Mouse (Mus musculus): ENCODE results near the gene Rgn. TPM values are rescaled to one million over a fixed set of nuclear protein-coding genes. Genes with fewer than 3 reads are reported as not detected.

The Rgn gene
- total RNA-seq (2014; rRNA removed) (0.11 and 0.19 TPM in 2 replicates), polyA plus RNA-seq (2015; fragmentation: Nextera tagmentation; extraction: Ambion mirVana) (0.83 and 1.1 TPM in 2 replicates)

- ATAC-seq (ENCODE audit: low FRiP score) (no peak), DNase-seq (ENCODE audit: low spot score) (no peak)
- Histone ChIP-seq H3K36me3 (ENCODE audit: insufficient read depth, low read length) (no peaks in the 10 kb centered on the region), H3K9me3 (ENCODE audit: low read length) (no peaks in the 10 kb centered on the region), H3K27ac (ENCODE audit: low read depth, low read length) (no peak within 1 kb of the TSS), H3K27me3 (ENCODE audit: insufficient read depth, low read length) (no peaks in the 10 kb centered on the region), H3K4me1 (ENCODE audit: insufficient read depth, low read length) (no peaks in the 10 kb centered on the region), H3K9ac (replicated peaks; ENCODE audit: low read length, poor library complexity, severe bottlenecking) (no peak within 1 kb of the TSS; the same call in 1 of the 2 replicates), H3K4me2 (ENCODE audit: low read depth, low read length, poor library complexity, severe bottlenecking) (peak within 1 kb of the TSS; percentile 61; the same call in 1 of the 2 replicates), H3K4me3 (ENCODE audit: low read depth, low read length) (peak within 1 kb of the TSS; percentile 32)
- WGBS, result 74% methylated on average over 3 of the region's 3 CpGs
- no peak for TF ChIP-seq CTCF (IDR thresholded peaks at IDR 0.05)
Measured at GRCm38 (mm10) chrX:20549532-20549931, at the start of gene Rgn. Rgn (plus strand) TSS chrX:20549787.

GRCm38 (mm10) chrX:20520290-20520939 is 29.2 kb upstream of the Rgn start:
- no peaks in the 10 kb centered on the region for H3K36me3 ChIP-seq (ENCODE audit: insufficient read depth, low read length)
- H3K4me2 ChIP-seq (ENCODE audit: low read depth, low read length, poor library complexity, severe bottlenecking), result no peak overlapping the region
- DNase-seq (ENCODE audit: low spot score) (no peak), ATAC-seq (ENCODE audit: low FRiP score) (no peak)
- H3K27ac ChIP-seq (ENCODE audit: low read depth, low read length), result no peak overlapping the region
- no peaks in the 10 kb centered on the region for H3K27me3 ChIP-seq (ENCODE audit: insufficient read depth, low read length)
- no peaks in the 10 kb centered on the region for H3K4me1 ChIP-seq (ENCODE audit: insufficient read depth, low read length)
- no peaks in the 10 kb centered on the region for H3K9me3 ChIP-seq (ENCODE audit: low read length)
- H3K4me3 ChIP-seq (ENCODE audit: low read depth, low read length), result no peak overlapping the region
- no peak overlapping the region for H3K9ac ChIP-seq (replicated peaks; ENCODE audit: low read length, poor library complexity, severe bottlenecking)
- TF ChIP-seq CTCF (IDR thresholded peaks at IDR 0.05), result no peak
- WGBS, result 84% methylated on average over 7 of the region's 7 CpGs

- Histone ChIP-seq H3K9me3 (ENCODE audit: low read length) (no peaks in the 10 kb centered on the region), H3K4me3 (ENCODE audit: low read depth, low read length) (no peak overlapping the region), H3K36me3 (ENCODE audit: insufficient read depth, low read length) (no peaks in the 10 kb centered on the region), H3K27ac (ENCODE audit: low read depth, low read length) (no peak overlapping the region), H3K4me1 (ENCODE audit: insufficient read depth, low read length) (no peaks in the 10 kb centered on the region), H3K27me3 (ENCODE audit: insufficient read depth, low read length) (no peaks in the 10 kb centered on the region), H3K4me2 (ENCODE audit: low read depth, low read length, poor library complexity, severe bottlenecking) (no peak overlapping the region), H3K9ac (replicated peaks; ENCODE audit: low read length, poor library complexity, severe bottlenecking) (no peak overlapping the region)
- ATAC-seq (ENCODE audit: low FRiP score) (no peak), DNase-seq (ENCODE audit: low spot score) (no peak)
- TF ChIP-seq CTCF (IDR thresholded peaks at IDR 0.05), result no peak
Measured at GRCm38 (mm10) chrX:20521578-20521977, 28.0 kb upstream of the Rgn start.

- Histone ChIP-seq H3K9me3 (ENCODE audit: low read length) (no peaks in the 10 kb centered on the region), H3K9ac (replicated peaks; ENCODE audit: low read length, poor library complexity, severe bottlenecking) (no peak overlapping the region), H3K4me3 (ENCODE audit: low read depth, low read length) (no peak overlapping the region), H3K4me2 (ENCODE audit: low read depth, low read length, poor library complexity, severe bottlenecking) (no peak overlapping the region), H3K27ac (ENCODE audit: low read depth, low read length) (no peak overlapping the region), H3K4me1 (ENCODE audit: insufficient read depth, low read length) (no peaks in the 10 kb centered on the region), H3K36me3 (ENCODE audit: insufficient read depth, low read length) (no peaks in the 10 kb centered on the region), H3K27me3 (ENCODE audit: insufficient read depth, low read length) (no peaks in the 10 kb centered on the region)
- no peak for DNase-seq (ENCODE audit: low spot score)
- TF ChIP-seq CTCF (IDR thresholded peaks at IDR 0.05), result no peak
- 58% methylated on average over 1 of the region's 1 CpGs for WGBS
- ATAC-seq (ENCODE audit: low FRiP score), result no peak
Measured at GRCm38 (mm10) chrX:20532621-20533020, 17.0 kb upstream of the Rgn start.

- no peak overlapping the region for H3K4me3 ChIP-seq (ENCODE audit: low read depth, low read length)
- ATAC-seq (ENCODE audit: low FRiP score) (no peak), DNase-seq (ENCODE audit: low spot score) (no peak)
- no peak overlapping the region for H3K9ac ChIP-seq (replicated peaks; ENCODE audit: low read length, poor library complexity, severe bottlenecking)
- H3K27me3 ChIP-seq (ENCODE audit: insufficient read depth, low read length), result no peaks in the 10 kb centered on the region
- H3K9me3 ChIP-seq (ENCODE audit: low read length), result no peaks in the 10 kb centered on the region
- H3K36me3 ChIP-seq (ENCODE audit: insufficient read depth, low read length), result no peaks in the 10 kb centered on the region
- no peak overlapping the region for H3K4me2 ChIP-seq (ENCODE audit: low read depth, low read length, poor library complexity, severe bottlenecking)
- no peaks in the 10 kb centered on the region for H3K4me1 ChIP-seq (ENCODE audit: insufficient read depth, low read length)
- no peak for TF ChIP-seq CTCF (IDR thresholded peaks at IDR 0.05)
- WGBS, result 91% methylated on average over 3 of the region's 3 CpGs
- no peak overlapping the region for H3K27ac ChIP-seq (ENCODE audit: low read depth, low read length)
Measured at GRCm38 (mm10) chrX:20543867-20544266, 5.7 kb upstream of the Rgn start.

GRCm38 (mm10) chrX:20547609-20548008 is 2.0 kb upstream of the Rgn start:
- TF ChIP-seq CTCF (IDR thresholded peaks at IDR 0.05), result no peak
- H3K4me3 ChIP-seq (ENCODE audit: low read depth, low read length), result peak overlapping the region; percentile 32; the same call in 1 of the 2 replicates
- 43% methylated on average over 5 of the region's 5 CpGs for WGBS
- H3K9ac ChIP-seq (replicated peaks; ENCODE audit: low read length, poor library complexity, severe bottlenecking), result 0 out of 2 replicates have a peak overlapping the region, but pooled peaks have one; percentile 46
- H3K4me2 ChIP-seq (ENCODE audit: low read depth, low read length, poor library complexity, severe bottlenecking), result no peak overlapping the region
- no peak for ATAC-seq (ENCODE audit: low FRiP score)
- no peak overlapping the region for H3K27ac ChIP-seq (ENCODE audit: low read depth, low read length)
- no peak for DNase-seq (ENCODE audit: low spot score)
- no peaks in the 10 kb centered on the region for H3K36me3 ChIP-seq (ENCODE audit: insufficient read depth, low read length)
- no peaks in the 10 kb centered on the region for H3K9me3 ChIP-seq (ENCODE audit: low read length)
- no peaks in the 10 kb centered on the region for H3K4me1 ChIP-seq (ENCODE audit: insufficient read depth, low read length)
- no peaks in the 10 kb centered on the region for H3K27me3 ChIP-seq (ENCODE audit: insufficient read depth, low read length)

Data from midbrain, postnatal 0 days (tissue).